ENCODE assay signal across 16 mouse cellular contexts in the genomic region with DNA sequence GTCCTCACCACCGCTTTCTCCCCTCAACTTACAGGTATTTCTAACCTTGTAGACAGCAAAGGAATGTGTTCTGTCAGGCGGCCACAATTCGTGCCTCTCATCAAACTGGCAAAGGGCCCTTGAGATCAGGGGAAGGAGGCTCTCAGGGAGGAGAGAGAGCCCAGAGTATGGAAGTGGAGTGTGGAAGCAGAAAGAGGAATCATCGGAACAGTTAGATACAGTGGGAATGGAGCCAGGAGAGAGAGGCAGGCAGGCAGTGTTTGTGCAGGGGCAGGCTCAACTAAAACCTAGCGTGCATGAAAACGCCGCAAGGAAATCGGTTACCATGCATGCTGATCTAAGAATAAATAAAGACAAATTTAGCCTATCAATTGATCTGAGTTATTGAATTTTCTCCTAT. TPM values are rescaled to one million over a fixed set of nuclear protein-coding genes. Genes with fewer than 3 reads are reported as not detected.
DNase-seq lines count a peak whose midpoint lies in the region; ATAC-seq and TF ChIP-seq lines count a peak whose summit lies in the region.
"Had no signal": no experiment of that assay in that cellular context is flagged by ENCODE, and none has a peak within 500 bp of the region (broad histone marks: within the 10 kb centered on the region; RNA-seq: fewer than 3 reads in every experiment).

No protein-coding gene starts in this region.

- H3K9ac ChIP-seq in embryonic facial prominence, embryonic 14.5 days (ENCODE audit: low read depth, low read length), result no peak overlapping the region
- H3K9ac ChIP-seq in heart, embryonic 16.5 days (ENCODE audit: low read length), result no peak overlapping the region
- no peak overlapping the region for H3K9ac ChIP-seq in lung, embryonic 14.5 days
- H3K9ac ChIP-seq: liver, embryonic 12.5 days had no signal

- TF ChIP-seq POLR2A in lung, adult 2 months (IDR thresholded peaks at IDR 0.05; ENCODE audit: borderline replicate concordance, extremely low read depth, low read depth, low read length), result no peak

- peak; percentile 32 for DNase-seq in embryonic facial prominence, embryonic 14.5 days (ENCODE audit: low spot score)
- no peak for DNase-seq in embryonic facial prominence, embryonic 10.5 days (ENCODE audit: low spot score)
- DNase-seq in heart, postnatal 25 days (ENCODE audit: low spot score), result no peak
- peak; percentile 73 for DNase-seq in lung, embryonic 14.5 days
- no peak for DNase-seq in lung, adult 2 months
- peak; percentile 3 for DNase-seq in lung, postnatal 14 days
- DNase-seq in urinary bladder, postnatal 36 days (ENCODE audit: low spot score in 2 of 2), result no peak
- DNase-seq: B cell, adult 2 months; embryo, embryonic 11 days; gastrocnemius, postnatal 25 days had no signal

- peak overlapping the region; percentile 24; the same call in 1 of the 2 replicates for H3K4me2 ChIP-seq in embryonic facial prominence, embryonic 14.5 days (ENCODE audit: low read depth, low read length)
- peak overlapping the region; percentile 16; the same call in 1 of the 2 replicates for H3K4me2 ChIP-seq in heart, embryonic 16.5 days (ENCODE audit: low read depth, low read length)
- peak overlapping the region; percentile 13; the same call in 1 of the 2 replicates for H3K4me2 ChIP-seq in lung, embryonic 14.5 days
- H3K4me2 ChIP-seq: liver, embryonic 12.5 days had no signal

- no peaks in the 10 kb centered on the region for H3K9me3 ChIP-seq in embryonic facial prominence, embryonic 14.5 days (ENCODE audit: control insufficient read depth, low read length)
- H3K9me3 ChIP-seq in embryonic facial prominence, embryonic 10.5 days, result no peaks in the 10 kb centered on the region
- H3K9me3 ChIP-seq in heart, embryonic 16.5 days (replicated peaks; ENCODE audit: control insufficient read depth, low read length), result no peaks in the 10 kb centered on the region
- no peaks in the 10 kb centered on the region for H3K9me3 ChIP-seq in lung, embryonic 14.5 days (ENCODE audit: low read depth, low read length)
- H3K9me3 ChIP-seq: limb, embryonic 10.5 days; liver, embryonic 12.5 days had no signal

- WGBS in embryonic facial prominence, embryonic 14.5 days, result 52% methylated on average over 8 of the region's 8 CpGs
- 81% methylated on average over 8 of the region's 8 CpGs for WGBS in embryonic facial prominence, embryonic 10.5 days
- WGBS in heart, embryonic 16.5 days, result 42% methylated on average over 8 of the region's 8 CpGs
- WGBS in lung, embryonic 14.5 days, result 32% methylated on average over 8 of the region's 8 CpGs
- WGBS in lung, adult 2 months, result 46% methylated on average over 8 of the region's 8 CpGs

- H3K36me3 ChIP-seq in embryonic facial prominence, embryonic 14.5 days (ENCODE audit: control insufficient read depth, insufficient read depth, low read length), result no peaks in the 10 kb centered on the region
- H3K36me3 ChIP-seq in embryonic facial prominence, embryonic 10.5 days (replicated peaks), result no peaks in the 10 kb centered on the region
- no peaks in the 10 kb centered on the region for H3K36me3 ChIP-seq in heart, embryonic 16.5 days (ENCODE audit: control insufficient read depth, insufficient read depth)
- no peaks in the 10 kb centered on the region for H3K36me3 ChIP-seq in lung, embryonic 14.5 days (ENCODE audit: insufficient read depth)
- H3K36me3 ChIP-seq: limb, embryonic 10.5 days; liver, embryonic 12.5 days had no signal

- H3K4me3 ChIP-seq in embryonic facial prominence, embryonic 14.5 days (ENCODE audit: low read depth, low read length), result no peak overlapping the region
- no peak overlapping the region for H3K4me3 ChIP-seq in embryonic facial prominence, embryonic 10.5 days
- no peak overlapping the region for H3K4me3 ChIP-seq in heart, embryonic 16.5 days (ENCODE audit: low read length)
- H3K4me3 ChIP-seq in lung, embryonic 14.5 days (ENCODE audit: low read depth, low read length), result no peak overlapping the region
- no peak overlapping the region for H3K4me3 ChIP-seq in lung, adult 2 months (replicated peaks; ENCODE audit: extremely low read depth, low read depth, low read length)
- H3K4me3 ChIP-seq: limb, embryonic 10.5 days; liver, embryonic 12.5 days had no signal

- no peak for ATAC-seq in embryonic facial prominence, embryonic 14.5 days (ENCODE audit: low read depth)
- no peak for ATAC-seq in heart, embryonic 16.5 days (replicated peaks; ENCODE audit: extremely low read depth, insufficient read depth, low FRiP score)
- peak; percentile 73; the same call in 1 of the 2 replicates for ATAC-seq in lung, embryonic 14.5 days (ENCODE audit: insufficient read depth)
- ATAC-seq: liver, embryonic 12.5 days; midbrain, embryonic 16.5 days; Patski had no signal

- TF ChIP-seq CTCF in lung, embryonic 14.5 days (IDR thresholded peaks at IDR 0.05; ENCODE audit: low read depth), result no peak
- no peak for TF ChIP-seq CTCF in lung, adult 2 months (IDR thresholded peaks at IDR 0.05; ENCODE audit: insufficient read depth, low read length)

- H3K27ac ChIP-seq in embryonic facial prominence, embryonic 14.5 days (replicated peaks; ENCODE audit: low read depth, low read length), result no peak overlapping the region
- no peak overlapping the region for H3K27ac ChIP-seq in embryonic facial prominence, embryonic 10.5 days (replicated peaks)
- no peak overlapping the region for H3K27ac ChIP-seq in heart, embryonic 16.5 days (ENCODE audit: low read length)
- no peak overlapping the region for H3K27ac ChIP-seq in lung, embryonic 14.5 days (ENCODE audit: low read depth)
- H3K27ac ChIP-seq: limb, embryonic 10.5 days; liver, embryonic 12.5 days had no signal

- intact Hi-C loops in heart, postnatal 25 days (cut with DNase I), result no loop called here

- no peaks in the 10 kb centered on the region for H3K27me3 ChIP-seq in embryonic facial prominence, embryonic 14.5 days (replicated peaks; ENCODE audit: control insufficient read depth, insufficient read depth, low read length)
- no peaks in the 10 kb centered on the region for H3K27me3 ChIP-seq in embryonic facial prominence, embryonic 10.5 days (replicated peaks; ENCODE audit: low read depth, poor library complexity, severe bottlenecking)
- H3K27me3 ChIP-seq in heart, embryonic 16.5 days (ENCODE audit: control insufficient read depth, insufficient read depth, low read length), result no peaks in the 10 kb centered on the region
- H3K27me3 ChIP-seq in lung, embryonic 14.5 days (ENCODE audit: insufficient read depth, low read length), result no peaks in the 10 kb centered on the region
- H3K27me3 ChIP-seq: liver, embryonic 12.5 days had no signal

- 0 out of 2 replicates have a peak, but pooled peaks cover 8% of the 10 kb centered on the region for H3K4me1 ChIP-seq in embryonic facial prominence, embryonic 14.5 days (ENCODE audit: control insufficient read depth, insufficient read depth, low read length)
- H3K4me1 ChIP-seq in embryonic facial prominence, embryonic 10.5 days, result no peaks in the 10 kb centered on the region
- H3K4me1 ChIP-seq in heart, embryonic 16.5 days (ENCODE audit: control insufficient read depth, insufficient read depth, low read length), result no peaks in the 10 kb centered on the region; the same call in 1 of the 2 replicates
- no peaks in the 10 kb centered on the region for H3K4me1 ChIP-seq in lung, embryonic 14.5 days (ENCODE audit: insufficient read depth)
- no peaks in the 10 kb centered on the region for H3K4me1 ChIP-seq in lung, adult 2 months (ENCODE audit: control insufficient read depth, insufficient read depth, low read length)
- H3K4me1 ChIP-seq: limb, embryonic 10.5 days; liver, embryonic 12.5 days had no signal

RNA-seq across cellular contexts. Expression of a gene that starts 23.0 kb away (rescaled TPM):
- 1.8 and 2.4 TPM in 2 replicates for polyA plus RNA-seq in embryonic facial prominence, embryonic 14.5 days (2014; fragmentation: Nextera tagmentation; extraction: Ambion mirVana)
- 0.76 and 0.84 TPM in 2 replicates for polyA plus RNA-seq in embryonic facial prominence, embryonic 10.5 days (2016; fragmentation: Nextera tagmentation; extraction: Ambion mirVana)
- 0.20 and 0.22 TPM in 2 replicates for polyA plus RNA-seq in heart, embryonic 16.5 days (2015; fragmentation: Nextera tagmentation; extraction: Ambion mirVana)
- total RNA-seq in heart, postnatal 25 days (2021), result not detected
- 0.67 and 1.0 TPM in 2 replicates for polyA plus RNA-seq in lung, embryonic 14.5 days (2014; fragmentation: Nextera tagmentation; extraction: Ambion mirVana)
- 3.3 and 4.8 TPM in 2 replicates for polyA plus RNA-seq in lung, adult 2 months (2012; rRNA removed)
- total RNA-seq: gastrocnemius, postnatal 25 days; hematopoietic stem cell, adult 5-6 weeks had no signal

Comparison
In these comparisons a context has a peak if more than half of its experiments do, and no peak if none do; other contexts are left out.
1. DNase-seq: peak in embryonic facial prominence, embryonic 14.5 days (single experiment), lung, embryonic 14.5 days (single experiment) and lung, postnatal 14 days (single experiment); none in embryonic facial prominence, embryonic 10.5 days (single experiment), heart, postnatal 25 days (single experiment), lung, adult 2 months (single experiment) and urinary bladder, postnatal 36 days (0 of 2).
2. Peak in every context shown above with its lines, with median percentiles within 50 percentile points of each other: H3K4me2 ChIP-seq.